Mouse (Mus musculus) CH12.LX (cell line): ENCODE data around the gene Snai3. TPM values are rescaled to one million over a fixed set of nuclear protein-coding genes. Genes with fewer than 3 reads are reported as not detected.

Experiments
- DNase-seq: peaks from one replicate; pipeline ENCODE4 v3.0.0-alpha.2; 2013; ENCODE audit errors: extremely low read depth
- H3K27ac ChIP-seq: 2 replicates; pipeline ENCODE4 v1.5.1; 2012; ENCODE audit warnings: low read depth, mild to moderate bottlenecking, control low read depth, moderate library complexity; ENCODE audit not compliant: insufficient read depth
- H3K27me3 ChIP-seq: replicated peaks from 2 replicates; pipeline ENCODE3; 2012; ENCODE audit warnings: inconsistent platforms
- H3K36me3 ChIP-seq, 2 experiments: replicated peaks in 1 of 2; 2 replicates each; pipeline versions ENCODE3 to v1.6.1; 2012; ENCODE audit warnings: inconsistent platforms in 1 of 2, low read length in 1 of 2, mild to moderate bottlenecking in 1 of 2, mixed read lengths in 1 of 2, moderate library complexity in 1 of 2; ENCODE audit not compliant: control insufficient read depth in 1 of 2, insufficient read depth in 1 of 2
- H3K4me1 ChIP-seq, 2 experiments: 2 replicates each; pipeline ENCODE4 v1.6.1; 2012; ENCODE audit warnings: inconsistent platforms in 1 of 2, moderate library complexity in 1 of 2; ENCODE audit not compliant: insufficient read depth in 2 of 2, control insufficient read depth in 1 of 2
- H3K4me2 ChIP-seq: 2 replicates; pipeline ENCODE4 v1.6.1; 2012; ENCODE audit warnings: low read depth, mild to moderate bottlenecking, control low read depth; ENCODE audit not compliant: poor library complexity, insufficient read depth, severe bottlenecking
- H3K4me3 ChIP-seq, 3 experiments: fragments of 150-350 bp in 1 of 3; sonication (generic) in 1 of 3; replicated peaks in 1 of 3; 2 replicates each; pipeline versions ENCODE3 to v1.5.1; 2011 to 2012; ENCODE audit warnings: low read depth in 2 of 3, low read length in 2 of 3, mild to moderate bottlenecking in 2 of 3, moderate library complexity in 2 of 3, control low read depth in 1 of 3, improper control_type of control experiment in 1 of 3, inconsistent platforms in 1 of 3, mixed read lengths in 1 of 3; ENCODE audit not compliant: poor library complexity in 1 of 3
- H3K79me2 ChIP-seq: replicated peaks from 2 replicates; pipeline ENCODE4 v1.6.1; 2012; ENCODE audit warnings: mild to moderate bottlenecking, moderate library complexity; ENCODE audit not compliant: control insufficient read depth, poor library complexity, insufficient read depth, severe bottlenecking; ENCODE audit errors: extremely low read depth
- H3K9ac ChIP-seq: 2 replicates; pipeline ENCODE4 v1.6.1; 2012; ENCODE audit warnings: low read depth, mild to moderate bottlenecking, control low read depth, moderate library complexity; ENCODE audit not compliant: insufficient read depth
- H3K9me3 ChIP-seq: replicated peaks from 2 replicates; pipeline ENCODE3; 2012; ENCODE audit warnings: low read length, inconsistent platforms, mixed read lengths
- BHLHE40 ChIP-seq: IDR thresholded peaks from 2 replicates; pipeline ENCODE4 v1.6.1; 2011; ENCODE audit warnings: mild to moderate bottlenecking, low read depth, low read length, improper control_type of control experiment
- CHD1 ChIP-seq: IDR thresholded peaks from 2 replicates; pipeline ENCODE4 v1.6.1; 2012; ENCODE audit warnings: low read depth, low read length, improper control_type of control experiment, inconsistent platforms
- CTCF ChIP-seq, 2 experiments: IDR thresholded peaks in 1 of 2; conservative IDR thresholded peaks in 1 of 2; 2 replicates each; pipeline ENCODE4 v1.5.1; 2011 to 2012; ENCODE audit warnings: low read depth in 2 of 2, low read length in 2 of 2, improper control_type of control experiment in 1 of 2, inconsistent platforms in 1 of 2, mild to moderate bottlenecking in 1 of 2, moderate library complexity in 1 of 2
- ELF1 ChIP-seq: IDR thresholded peaks from 2 replicates; pipeline ENCODE4 v1.6.1; 2014; ENCODE audit warnings: low read depth, mild to moderate bottlenecking, inconsistent platforms, low read length, improper control_type of control experiment
- ETS1 ChIP-seq: conservative IDR thresholded peaks from 2 replicates; pipeline ENCODE4 v1.6.1; 2012; ENCODE audit warnings: low read depth, mild to moderate bottlenecking, inconsistent platforms, low read length, improper control_type of control experiment, moderate library complexity
- GABPA ChIP-seq: IDR thresholded peaks from 2 replicates; pipeline ENCODE4 v1.6.1; 2012; ENCODE audit warnings: low read depth, low read length, improper control_type of control experiment, inconsistent platforms; ENCODE audit not compliant: insufficient replicate concordance
- HCFC1 ChIP-seq: IDR thresholded peaks from 2 replicates; pipeline ENCODE4 v1.6.1; 2012; ENCODE audit warnings: low read depth, mild to moderate bottlenecking, inconsistent platforms, low read length, improper control_type of control experiment
- IRF4 ChIP-seq: IDR thresholded peaks from 2 replicates; pipeline ENCODE4 v1.6.1; 2014; ENCODE audit warnings: low read depth, mild to moderate bottlenecking, inconsistent platforms, low read length, improper control_type of control experiment
- JUND ChIP-seq: conservative IDR thresholded peaks from 2 replicates; pipeline ENCODE4 v1.6.1; 2011; ENCODE audit warnings: low read depth, low read length, improper control_type of control experiment
- KAT2A ChIP-seq: IDR thresholded peaks from 2 replicates; pipeline ENCODE4 v1.6.1; 2012; ENCODE audit warnings: low read length, improper control_type of control experiment, inconsistent platforms; ENCODE audit not compliant: insufficient replicate concordance
- MAFK ChIP-seq: IDR thresholded peaks from 2 replicates; pipeline ENCODE4 v1.6.1; 2011; ENCODE audit warnings: low read length, improper control_type of control experiment; ENCODE audit not compliant: insufficient replicate concordance
- MAX ChIP-seq: IDR thresholded peaks from 2 replicates; pipeline ENCODE4 v1.6.1; 2011; ENCODE audit warnings: low read length, improper control_type of control experiment
- MAZ ChIP-seq: IDR thresholded peaks from 2 replicates; pipeline ENCODE4 v1.6.1; 2012; ENCODE audit warnings: low read depth, mild to moderate bottlenecking, inconsistent platforms, low read length, improper control_type of control experiment, moderate library complexity
- MXI1 ChIP-seq: IDR thresholded peaks from 2 replicates; pipeline ENCODE4 v1.6.1; 2011; ENCODE audit warnings: mild to moderate bottlenecking, low read depth, low read length, improper control_type of control experiment
- MYC ChIP-seq: IDR thresholded peaks from 2 replicates; pipeline ENCODE4 v1.6.1; 2011; ENCODE audit warnings: low read depth, mild to moderate bottlenecking, improper control_type of control experiment, low read length
- NELFE ChIP-seq: IDR thresholded peaks from 2 replicates; pipeline ENCODE4 v1.6.1; 2011; ENCODE audit warnings: low read depth, low read length, improper control_type of control experiment
- NRF1 ChIP-seq: IDR thresholded peaks from 2 replicates; pipeline ENCODE4 v1.6.1; 2014; ENCODE audit warnings: low read depth, mild to moderate bottlenecking, inconsistent platforms, low read length, improper control_type of control experiment, moderate library complexity
- POLR2A ChIP-seq: IDR thresholded peaks from 2 replicates; pipeline ENCODE4 v1.6.1; 2011; ENCODE audit warnings: low read depth, mild to moderate bottlenecking, improper control_type of control experiment, low read length
- POLR2AphosphoS2 ChIP-seq: IDR thresholded peaks from 2 replicates; pipeline ENCODE4 v1.6.1; 2011; ENCODE audit warnings: low read depth, low read length, improper control_type of control experiment
- RAD21 ChIP-seq: IDR thresholded peaks from 2 replicates; pipeline ENCODE4 v1.6.1; 2011; ENCODE audit warnings: low read depth, mild to moderate bottlenecking, low read length, improper control_type of control experiment, moderate library complexity
- SIN3A ChIP-seq: IDR thresholded peaks from 2 replicates; pipeline ENCODE4 v1.6.1; 2012; ENCODE audit warnings: low read length, improper control_type of control experiment, inconsistent platforms
- SMC3 ChIP-seq: IDR thresholded peaks from 2 replicates; pipeline ENCODE4 v1.6.1; 2011; ENCODE audit warnings: low read depth, low read length, improper control_type of control experiment
- TBP ChIP-seq: conservative IDR thresholded peaks from 2 replicates; pipeline ENCODE4 v1.6.1; 2011; ENCODE audit warnings: low read depth, low read length, improper control_type of control experiment
- TCF12 ChIP-seq: IDR thresholded peaks from 2 replicates; pipeline ENCODE4 v1.6.1; 2014; ENCODE audit warnings: low read depth, mild to moderate bottlenecking, inconsistent platforms, low read length, improper control_type of control experiment
- UBTF ChIP-seq: IDR thresholded peaks from 2 replicates; pipeline ENCODE4 v1.6.1; 2012; ENCODE audit warnings: low read depth, mild to moderate bottlenecking, inconsistent platforms, low read length, improper control_type of control experiment, moderate library complexity
- ZC3H11A ChIP-seq: IDR thresholded peaks from 2 replicates; pipeline ENCODE4 v1.6.1; 2012; ENCODE audit warnings: low read depth, mild to moderate bottlenecking, inconsistent platforms, low read length, improper control_type of control experiment
- ZKSCAN1 ChIP-seq: IDR thresholded peaks from 2 replicates; pipeline ENCODE4 v1.6.1; 2012; ENCODE audit warnings: low read depth, inconsistent platforms, low read length, improper control_type of control experiment, borderline replicate concordance
- ZMIZ1 ChIP-seq: IDR thresholded peaks from 2 replicates; pipeline ENCODE4 v1.6.1; 2012; ENCODE audit warnings: low read depth, mild to moderate bottlenecking, inconsistent platforms, low read length, improper control_type of control experiment
- ZNF384 ChIP-seq: IDR thresholded peaks from 2 replicates; pipeline ENCODE4 v1.6.1; 2012; ENCODE audit warnings: low read depth, low read length, improper control_type of control experiment, inconsistent platforms
- dilution Hi-C: fragments of 300-500 bp; cut with MboI; formaldehyde crosslinking; loops from 2 replicates; pipeline ENCODE4 v1.14.3; 2020; ENCODE audit warnings: low sequenced_read_pairs; ENCODE audit not compliant: extremely low pct_unique_long_range_greater_than_20kb, extremely low pct_ligation_motif_present
- in situ Hi-C: fragments of 300-500 bp; cut with MboI; formaldehyde crosslinking; loops from 3 replicates; pipeline ENCODE4 v1.14.3; 2019; ENCODE audit warnings: low sequenced_read_pairs, low pct_ligation_motif_present, low pct_unique_long_range_greater_than_20kb, mixed read lengths
- polyA plus RNA-seq: library from polyadenylated mRNA; unstranded; fragments of >175 nt; gene quantifications from 2 replicates; pipeline ENCODE4 v1.2.1, GENCODE M21; 2012; ENCODE audit warnings: low read depth; ENCODE audit not compliant: insufficient read length
- total RNA-seq, 2 experiments: library from RNA; depleted of rRNA; stranded (reverse); fragments of 300-350 nt in 1 of 2; fragments of >200 nt in 1 of 2; gene quantifications; 2 replicates each; pipeline ENCODE4 v1.2.3; 2012 to 2014

Snai3 gene
- total and polyA plus RNA-seq, 3 experiments: 0.19 to 0.47 (median 0.44) TPM

DNA sequence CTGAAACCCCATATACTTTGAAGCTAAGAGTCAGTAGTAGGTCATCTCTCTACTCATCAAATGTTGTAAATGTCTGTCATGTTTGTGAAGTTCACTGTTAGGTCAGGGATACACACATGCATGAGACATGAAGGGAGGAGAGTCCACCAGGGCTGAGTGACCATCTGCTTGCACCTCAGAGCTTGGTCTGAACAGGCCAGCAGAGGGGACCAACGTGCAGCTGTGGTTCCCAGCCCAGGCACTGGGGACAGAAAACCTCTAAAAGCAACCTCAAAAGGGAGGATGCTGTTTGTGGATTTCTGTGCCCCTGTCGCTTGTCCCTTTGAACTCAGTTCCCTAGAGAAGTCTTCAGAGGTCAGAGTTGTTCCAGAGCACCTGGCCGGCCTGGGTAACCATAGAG is 15.3 kb downstream of the Snai3 start:
- no peak overlapping the region for H3K4me3 ChIP-seq

DNA sequence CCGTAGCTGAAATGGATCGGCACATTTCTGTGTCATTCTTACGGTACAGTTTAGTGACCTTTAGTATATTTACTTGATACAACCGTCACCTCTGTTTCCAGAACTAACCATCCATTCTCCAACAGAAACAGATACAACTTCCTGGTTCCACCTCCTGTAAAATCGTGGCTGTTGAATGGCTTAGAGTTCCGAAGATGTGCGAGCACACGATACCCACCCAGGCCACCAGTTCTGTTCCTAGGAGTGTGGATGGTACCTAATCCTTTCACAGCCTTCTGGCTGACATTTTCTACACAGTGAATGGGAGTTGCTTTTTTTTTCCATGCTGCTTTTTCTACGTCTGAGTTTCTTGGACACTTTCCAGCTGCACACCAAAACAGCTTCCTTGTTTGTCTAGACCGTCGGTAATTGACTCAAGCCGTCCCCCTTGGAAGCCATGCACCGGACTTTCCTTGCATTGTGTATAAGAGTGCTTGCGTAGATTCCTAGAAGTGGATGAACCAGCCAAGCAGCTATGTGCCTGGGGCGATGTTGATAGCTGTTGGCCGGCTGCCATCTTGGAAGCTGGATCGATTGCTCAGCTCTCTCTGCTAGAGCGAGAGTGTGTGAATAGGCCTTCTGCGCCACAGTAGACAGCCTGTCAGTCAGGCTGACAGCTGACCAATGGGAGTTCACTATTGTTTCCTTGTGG is 16.3 kb downstream of the Snai3 start:
- TF ChIP-seq BHLHE40 (0 out of 2 replicates have a peak, but pooled peaks have one; percentile 0), POLR2A (peak; percentile 66), GABPA (no peak), ZNF384 (peak; percentile 52), NRF1 (peak; percentile 68), MXI1 (peak; percentile 54), ZMIZ1 (no peak; the same call in 1 of the 2 replicates), TBP (peak; percentile 76), JUND (no peak), TCF12 (peak; percentile 82), HCFC1 (peak; percentile 82), KAT2A (no peak), SIN3A (peak; percentile 90), IRF4 (peak; percentile 34; the same call in 1 of the 2 replicates), ZC3H11A (no peak), RAD21 (no peak), ETS1 (peak; percentile 36; the same call in 1 of the 2 replicates), NELFE (0 out of 2 replicates have a peak, but pooled peaks have one; percentile 15), CHD1 (peak; percentile 83), MAX (peak; percentile 32; the same call in 1 of the 2 replicates), ELF1 (peak; percentile 58)
- Histone ChIP-seq H3K27me3 (no peaks in the 10 kb centered on the region), H3K79me2 (no peaks in the 10 kb centered on the region), H3K9me3 (peaks cover 3% of the 10 kb centered on the region), H3K27ac (peak overlapping the region; percentile 54), H3K4me2 (peak overlapping the region; percentile 69), H3K36me3 (peaks cover 8 to 24% of the 10 kb centered on the region in 2 experiments), H3K9ac (peak overlapping the region; percentile 72), H3K4me3 (peak overlapping the region; percentile 65 to 74 (median 73)), H3K4me1 (peaks cover 4 to 32% of the 10 kb centered on the region in 2 experiments; a peak in 3 of 4 replicates)
- dilution Hi-C loops: no loop called here
- in situ Hi-C loops: loop anchor here (25.0 kb wide), 1 partner anchor 857 kb away; the partner anchor contains the start of genes Fbxo31 and Map1lc3b
- DNase-seq: peak; percentile 86

More for the DNA sequence above, 15.3 kb downstream of the Snai3 start:
- 0 out of 2 replicates have a peak overlapping the region, but pooled peaks have one; percentile 69 for H3K4me2 ChIP-seq
- DNase-seq: no peak
- no peaks in the 10 kb centered on the region for H3K9me3 ChIP-seq
- H3K79me2 ChIP-seq: no peaks in the 10 kb centered on the region
- peaks cover 4 to 30% of the 10 kb centered on the region in 2 experiments; a peak in 3 of 4 replicates for H3K4me1 ChIP-seq
- peak in 1 of 2 experiments; percentile 35; a peak in 1 of 4 replicates for TF ChIP-seq CTCF (conservative IDR thresholded peaks at IDR 0.05 in 1 of 2, IDR thresholded peaks at IDR 0.05 in 1 of 2; ENCODE audit: low read depth in 2 of 2, low read length in 2 of 2)
- TF ChIP-seq MAX: no peak
- TF ChIP-seq MAFK: no peak
- no peak for TF ChIP-seq MAZ
- no peak for TF ChIP-seq TCF12
- no peak for TF ChIP-seq GABPA
- TF ChIP-seq SIN3A: no peak
- no peak for TF ChIP-seq ZKSCAN1
- no peak for TF ChIP-seq BHLHE40
- TF ChIP-seq TBP: no peak
- TF ChIP-seq HCFC1: no peak
- peak; percentile 26 for TF ChIP-seq RAD21
- TF ChIP-seq ETS1: no peak
- TF ChIP-seq SMC3: peak; percentile 35
- no peak for TF ChIP-seq MYC
- TF ChIP-seq POLR2AphosphoS2: no peak
- no peak for TF ChIP-seq UBTF
- TF ChIP-seq NRF1: 0 out of 2 replicates have a peak, but pooled peaks have one; percentile 8
- peaks cover 0 to 14% of the 10 kb centered on the region in 2 experiments for H3K36me3 ChIP-seq
- no peaks in the 10 kb centered on the region for H3K27me3 ChIP-seq
- H3K27ac ChIP-seq: no peak overlapping the region
- no peak overlapping the region for H3K9ac ChIP-seq
- dilution Hi-C loops: no loop called here
- in situ Hi-C loops: loop anchor here (25.0 kb wide), 1 partner anchor 858 kb away; the partner anchor contains the start of genes Fbxo31 and Map1lc3b
